Mouse (Mus musculus) 3T3-L1 (cell line): ENCODE results near the gene Galnt2.

Experiments
- DNase-seq: peaks from one replicate; pipeline ENCODE4 v3.0.0-alpha.2; 2015; ENCODE audit warnings: low read depth, low spot score

Galnt2 gene

DNA sequence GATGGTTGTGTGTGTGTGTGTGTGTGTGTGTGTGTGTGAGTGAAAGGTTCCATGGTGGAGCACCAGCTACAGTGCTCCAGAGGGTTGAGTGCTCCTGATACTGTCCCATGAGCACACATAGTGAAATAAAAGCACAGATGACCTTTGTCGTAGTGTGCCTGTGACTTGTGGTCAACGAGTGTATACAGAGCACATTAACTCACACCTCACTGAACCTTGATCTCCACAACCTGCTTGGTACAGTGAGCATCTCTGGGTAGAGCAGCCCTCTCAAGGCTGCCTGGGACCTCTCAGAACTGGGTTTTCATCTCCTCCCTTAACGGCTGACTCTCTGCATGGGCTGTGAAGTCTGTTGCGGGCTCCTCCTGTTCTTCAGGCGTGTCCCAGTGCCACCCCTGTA, 60.5 kb downstream of the Galnt2 start:
- no peak for DNase-seq

DNA sequence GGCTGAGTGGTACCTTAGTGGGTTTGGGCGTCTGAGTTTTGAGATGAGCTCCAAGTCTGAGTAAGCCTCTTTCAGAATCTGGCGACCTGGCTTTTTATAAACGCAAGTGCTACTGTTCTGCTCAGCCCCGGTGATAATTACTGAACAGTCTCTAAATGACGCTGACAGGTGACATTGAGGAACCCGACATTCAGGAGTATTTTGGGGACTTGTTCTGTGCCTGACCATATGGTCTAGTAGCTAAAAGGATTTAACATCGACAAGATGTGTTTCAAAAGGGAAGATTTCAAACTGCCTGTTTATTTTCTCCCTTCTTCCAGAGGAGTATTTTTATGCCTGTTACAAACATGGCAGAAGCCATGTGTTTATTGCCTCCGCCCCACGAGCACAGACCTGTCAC, 61.8 kb downstream of the Galnt2 start:
- DNase-seq, result no peak

DNA sequence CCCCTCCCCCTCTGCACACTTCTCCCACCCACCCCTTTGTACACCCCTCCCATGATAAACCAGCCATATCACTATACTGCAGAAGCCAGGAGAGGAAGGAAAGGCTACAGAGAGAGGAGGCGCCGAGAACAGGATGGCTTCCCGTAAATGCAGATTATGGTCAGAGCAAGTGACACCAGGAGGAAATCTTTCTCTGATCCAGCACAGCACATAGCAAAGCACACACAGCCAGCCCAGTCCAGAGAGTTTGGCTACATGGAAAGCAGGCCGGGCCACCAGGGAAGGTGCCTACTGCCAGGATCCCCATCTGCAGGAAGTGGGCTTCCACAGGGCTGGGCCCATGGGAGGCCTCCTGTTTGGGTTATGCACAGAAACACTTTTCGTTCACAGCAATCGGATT, 63.2 kb downstream of the Galnt2 start:
- no peak for DNase-seq

DNA sequence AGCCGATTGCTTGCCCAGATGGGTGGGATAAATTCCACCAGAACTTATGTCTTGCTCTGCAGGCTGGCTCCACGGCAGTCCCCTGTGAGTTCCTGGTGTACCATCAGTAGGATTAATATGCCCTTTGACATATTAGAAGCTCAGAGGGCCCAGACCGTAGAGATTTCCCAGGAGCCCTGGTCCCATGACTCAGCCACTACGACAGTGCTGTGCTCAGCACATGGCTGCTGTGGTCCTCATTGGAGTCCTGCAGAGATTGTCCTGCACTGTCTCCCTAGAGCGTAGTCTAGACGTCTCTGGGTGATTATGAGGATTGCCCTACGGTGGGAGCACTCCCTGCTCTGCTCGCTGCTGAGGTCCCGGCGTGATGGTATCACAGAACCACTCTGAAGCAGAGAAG, 63.7 kb downstream of the Galnt2 start:
- peak; percentile 50 for DNase-seq

DNA sequence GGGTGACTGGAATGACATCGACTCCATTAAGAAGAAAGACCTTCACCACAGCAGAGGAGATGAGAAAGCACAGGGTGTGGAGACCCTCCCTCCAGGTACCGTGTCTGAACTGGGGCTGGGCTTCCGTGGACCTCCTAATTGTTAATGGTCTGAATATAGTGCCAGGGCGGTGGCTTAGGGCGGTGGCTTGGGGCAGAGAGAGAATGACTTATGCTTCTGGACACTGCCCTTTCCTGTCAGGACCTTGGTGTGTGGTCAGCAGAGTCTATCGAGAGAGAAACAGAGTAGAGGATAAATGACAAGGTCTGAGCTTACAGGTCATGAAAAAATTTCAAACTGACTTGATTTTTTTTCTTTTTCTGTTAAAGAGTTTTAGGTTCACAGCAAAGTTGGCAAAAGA, 64.2 kb downstream of the Galnt2 start:
- peak; percentile 27 for DNase-seq

DNA sequence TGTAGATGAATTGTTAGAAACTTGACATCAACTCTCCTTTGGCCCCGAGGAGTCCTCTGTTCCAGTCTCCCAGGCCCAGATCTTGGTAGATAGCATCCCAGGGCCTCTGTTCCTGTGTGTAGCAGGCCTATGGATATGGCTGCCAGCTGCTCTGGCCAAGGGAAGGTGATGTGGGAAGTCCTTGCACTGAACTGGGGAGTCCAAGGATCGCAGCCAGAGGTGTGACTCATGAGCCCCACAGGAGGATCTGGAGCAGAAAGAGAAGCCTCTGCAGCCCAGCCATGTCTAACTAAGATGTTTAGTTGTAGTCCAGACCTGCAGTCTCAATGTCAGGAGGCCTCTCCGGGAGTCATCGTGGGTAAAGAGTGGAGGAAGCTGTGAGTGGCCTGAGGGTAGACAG, 70.3 kb downstream of the Galnt2 start:
- DNase-seq, result peak; percentile 83

DNA sequence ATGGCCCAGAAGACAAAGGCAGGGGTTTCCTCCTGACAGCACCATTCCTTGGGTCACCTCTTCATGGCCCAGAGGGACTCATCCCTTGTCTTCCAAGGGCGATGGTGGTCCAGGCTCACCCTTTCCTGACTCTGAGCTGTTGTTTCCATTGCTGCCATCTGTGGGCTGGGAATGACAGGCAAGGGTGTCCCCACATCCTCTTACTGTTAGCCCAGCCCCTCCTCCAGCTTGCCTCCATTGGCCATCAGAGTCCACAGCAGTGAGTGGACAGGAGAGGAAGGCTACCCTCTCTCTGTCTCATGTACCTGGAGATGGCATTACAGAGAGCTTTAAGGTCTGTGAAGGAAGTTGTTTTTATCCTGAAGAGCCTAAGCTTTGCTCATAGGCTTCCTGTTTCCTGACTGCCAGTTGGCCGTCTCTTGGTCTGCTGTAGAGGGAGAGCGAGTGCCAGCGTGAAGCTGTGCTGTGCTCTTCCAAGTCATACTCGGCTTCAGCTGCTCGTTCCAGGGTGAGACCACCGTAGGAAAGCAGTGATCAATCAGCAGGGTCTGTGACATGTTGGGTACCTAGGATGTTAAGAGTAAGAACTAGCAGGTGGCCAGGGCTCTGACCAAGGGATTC, 70.9 kb downstream of the Galnt2 start:
- no peak for DNase-seq

DNA sequence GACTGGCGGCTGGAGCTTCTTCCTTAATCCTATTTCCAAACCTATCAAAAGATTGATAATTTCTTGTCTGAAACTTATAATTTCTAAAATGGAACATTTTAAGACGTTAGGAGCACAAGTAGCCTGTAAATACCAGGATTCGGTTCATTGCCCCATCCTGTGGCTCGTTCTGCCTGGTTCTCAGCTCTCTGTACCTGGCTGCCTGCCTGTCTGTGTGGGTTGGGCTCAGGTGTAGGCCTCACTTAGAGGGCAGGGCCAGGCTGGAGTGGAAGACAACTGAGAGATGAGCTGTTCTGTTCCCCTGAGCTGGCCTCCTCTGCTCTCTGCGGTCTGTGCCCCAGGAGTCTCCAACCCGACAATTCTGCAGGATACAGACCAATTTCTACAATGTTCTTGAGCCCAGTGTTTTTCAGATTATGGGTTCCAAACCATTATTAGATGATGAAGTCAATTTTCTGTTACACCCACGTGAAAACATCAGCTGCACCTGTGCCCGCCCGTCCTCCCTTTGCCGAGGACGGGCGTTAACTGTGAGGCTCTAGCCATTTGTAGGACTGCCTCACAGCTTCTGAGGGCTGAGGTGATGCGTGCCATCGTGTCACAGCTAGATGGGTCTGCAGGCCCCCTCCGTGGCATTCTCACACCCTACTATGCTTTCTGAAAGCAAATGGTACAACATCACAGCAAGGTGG, 72.2 kb downstream of the Galnt2 start:
- DNase-seq, result no peak

DNA sequence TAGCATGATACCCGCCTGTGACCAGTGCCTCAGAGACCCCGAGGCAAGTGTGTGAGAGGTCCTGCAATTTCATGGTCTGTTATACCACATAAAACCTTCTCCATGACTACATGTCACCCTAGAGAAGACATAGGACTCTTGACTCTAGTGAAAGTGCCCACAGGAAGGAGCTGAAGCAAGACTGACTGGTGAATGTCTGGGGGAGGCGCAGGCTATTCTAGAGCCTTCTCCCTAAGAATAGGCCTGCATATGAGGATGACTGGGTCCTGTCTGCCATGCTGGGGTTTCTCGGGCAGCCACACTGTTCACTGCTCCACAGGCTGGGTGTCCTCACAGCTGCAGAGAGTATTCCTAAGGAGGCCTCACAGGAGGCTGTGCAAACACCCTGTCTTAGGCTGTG, 73.0 kb downstream of the Galnt2 start:
- no peak for DNase-seq

DNA sequence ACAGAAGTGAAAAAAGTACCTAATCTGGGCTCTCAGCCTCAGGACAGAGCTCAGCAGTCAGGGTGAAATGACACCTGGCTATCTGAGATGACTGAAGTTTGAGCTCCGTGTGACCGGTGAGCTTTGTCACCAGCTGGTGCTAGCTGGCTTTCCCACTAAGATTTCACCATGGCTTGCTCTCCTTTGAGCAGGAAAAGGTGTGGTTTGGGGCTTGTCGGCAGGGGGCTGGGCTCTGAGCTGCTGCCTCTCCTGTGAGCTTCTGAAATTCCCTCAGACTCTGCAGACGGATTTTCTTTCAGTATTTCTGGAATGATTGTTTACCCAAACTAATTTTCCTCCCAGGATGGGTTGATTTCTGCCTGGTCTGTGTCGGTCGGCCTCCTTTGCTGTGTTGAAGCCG, 75.4 kb downstream of the Galnt2 start:
- no peak for DNase-seq

DNA sequence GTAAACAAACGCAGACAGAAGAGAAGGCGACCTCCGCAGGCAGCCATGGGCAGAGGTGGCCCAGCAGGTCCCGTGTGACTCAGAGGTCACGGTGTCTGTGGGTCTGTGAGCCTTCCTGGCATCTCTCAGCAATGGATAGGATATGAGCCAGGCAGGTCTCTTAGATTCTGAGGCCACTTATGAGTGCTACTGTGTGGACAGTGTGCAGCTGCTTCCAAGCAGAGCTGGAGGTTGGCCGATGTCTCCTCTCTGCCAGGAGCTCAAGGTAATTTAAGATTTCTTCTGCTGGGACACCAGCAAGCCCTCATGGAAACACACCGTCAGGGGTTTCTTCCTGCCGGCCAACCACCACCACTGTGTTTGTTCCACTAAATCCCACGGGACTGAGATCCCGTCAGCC, 76.5 kb downstream of the Galnt2 start:
- DNase-seq, result no peak

DNA sequence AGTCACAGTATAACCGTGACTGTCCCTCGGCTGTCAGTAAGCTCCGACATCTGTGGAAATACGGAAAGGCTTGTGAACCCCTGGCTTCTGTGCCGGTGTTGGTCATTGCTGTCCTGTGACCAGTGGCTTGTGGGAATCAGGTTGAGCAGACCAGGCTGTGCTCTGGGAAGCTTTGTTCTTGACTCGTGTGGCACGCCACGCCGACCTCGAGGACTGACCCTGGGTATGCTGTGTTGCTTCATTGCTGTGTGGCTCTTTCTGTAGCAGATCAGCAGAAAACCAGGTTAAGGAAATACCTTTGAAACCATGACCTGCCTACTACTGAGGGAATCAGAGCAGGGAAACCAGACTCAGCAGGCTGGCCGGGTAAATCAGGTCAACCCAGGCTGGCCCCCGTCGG, 79.3 kb downstream of the Galnt2 start:
- DNase-seq, result no peak

DNA sequence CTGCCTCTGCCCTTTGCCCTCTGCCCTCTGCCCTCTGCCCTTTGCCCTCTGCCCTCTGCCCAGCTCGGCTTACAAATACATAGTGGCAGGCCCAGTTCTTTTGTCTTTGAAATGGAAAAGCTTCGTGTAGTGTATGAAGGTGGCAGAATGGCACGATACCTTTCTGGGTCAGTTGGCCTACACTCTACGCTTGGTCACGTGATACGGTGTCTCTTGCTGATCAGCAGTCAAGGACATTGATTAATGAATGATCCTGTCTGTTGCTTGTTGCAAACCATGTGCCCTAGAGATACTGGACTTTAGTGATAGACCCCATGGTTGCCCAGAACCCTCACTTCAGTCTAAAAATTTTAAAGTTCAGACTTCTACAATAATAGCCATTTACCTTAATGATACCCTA, 79.9 kb downstream of the Galnt2 start:
- DNase-seq, result no peak

DNA sequence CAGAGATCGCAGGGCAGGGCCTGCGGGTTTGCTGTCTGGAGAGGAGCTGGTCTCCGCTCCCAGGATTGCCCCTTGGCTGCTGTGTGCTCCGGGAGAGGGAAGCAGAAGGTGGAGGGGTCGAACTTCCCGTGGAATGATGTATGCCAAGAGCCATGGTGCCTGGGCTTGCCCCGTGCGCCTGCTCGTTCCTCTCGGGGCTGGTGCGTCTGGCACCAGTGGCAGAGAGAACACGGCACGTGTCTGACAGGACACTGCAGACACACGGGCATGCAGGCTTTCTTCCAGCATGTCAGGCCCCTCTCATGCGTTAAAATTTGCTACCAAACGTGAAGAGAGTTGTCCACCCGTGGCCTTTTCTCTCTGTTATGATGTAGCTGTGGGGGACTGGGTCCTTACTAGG, 80.5 kb downstream of the Galnt2 start:
- no peak for DNase-seq

DNA sequence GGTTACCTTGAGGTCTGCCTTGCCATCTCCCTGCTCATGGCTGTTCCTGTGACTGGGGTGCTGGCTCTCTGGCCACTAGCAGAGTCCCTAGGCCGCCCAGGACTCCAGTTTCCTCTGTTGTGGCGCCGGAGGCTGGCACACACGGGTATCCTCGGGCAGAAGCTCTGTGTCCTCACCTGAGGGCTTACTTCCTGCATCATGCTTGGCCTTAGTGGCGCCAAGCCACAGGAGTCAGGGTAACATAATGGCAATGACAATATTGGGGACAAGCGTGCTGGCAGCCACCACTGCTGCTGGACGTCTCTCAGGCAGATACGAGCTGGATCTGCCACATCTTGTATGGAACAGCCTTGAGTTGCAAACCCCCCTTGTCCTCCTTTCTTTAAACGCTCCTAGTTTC, 81.0 kb downstream of the Galnt2 start:
- no peak for DNase-seq

DNA sequence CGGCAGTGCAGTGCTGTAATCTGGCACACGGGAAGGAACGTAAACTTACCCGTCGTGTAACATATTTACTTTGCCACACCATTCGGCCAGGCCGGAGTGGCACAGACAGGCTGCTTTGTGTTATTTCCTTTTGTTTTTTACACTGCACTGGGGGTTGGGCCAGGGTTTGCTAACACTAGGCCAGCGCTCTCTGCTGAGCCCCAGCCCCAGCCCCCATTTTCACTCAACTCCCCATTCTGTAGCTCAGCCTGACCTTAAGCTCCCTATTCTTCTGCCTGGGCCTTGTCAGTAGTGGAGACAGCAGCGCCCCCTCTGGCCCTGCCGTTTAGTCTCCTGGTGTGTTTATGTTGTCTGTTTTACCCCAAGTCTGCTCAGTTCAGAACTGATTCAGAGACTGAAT, 83.6 kb downstream of the Galnt2 start:
- DNase-seq, result no peak

DNA sequence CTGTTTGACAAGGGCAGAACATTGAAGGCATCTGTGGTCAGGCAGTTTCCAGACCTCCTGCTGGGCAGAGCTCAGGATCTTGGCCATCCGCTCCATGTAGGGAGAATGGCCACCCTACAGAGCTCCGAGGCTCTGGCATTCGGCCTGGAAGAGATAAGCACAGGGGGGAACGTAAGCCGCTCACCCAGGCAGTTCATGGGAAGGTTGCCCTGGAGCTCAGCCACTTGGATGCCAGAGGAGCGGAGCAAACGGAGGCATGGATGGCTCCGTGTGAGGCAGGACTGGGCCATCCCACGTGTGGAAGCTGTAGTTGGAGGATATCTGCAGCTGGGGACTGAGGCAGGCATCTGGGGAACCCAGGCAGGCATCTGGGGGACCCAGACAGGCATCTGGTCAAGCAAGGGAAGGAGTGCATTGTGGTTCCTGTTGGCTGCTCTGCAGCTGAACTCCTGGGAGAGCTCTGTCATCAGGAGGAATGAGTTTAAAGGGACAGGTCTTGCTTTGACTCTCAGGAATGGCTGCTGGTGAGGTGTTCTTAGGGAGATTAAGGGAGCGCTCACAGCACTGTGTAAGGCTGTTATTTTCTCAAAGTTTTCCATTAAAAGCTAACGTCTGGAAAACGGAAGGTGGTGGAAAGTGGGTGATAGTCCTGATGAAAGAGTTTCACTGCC, 85.4 kb downstream of the Galnt2 start:
- peak; percentile 53 for DNase-seq

DNA sequence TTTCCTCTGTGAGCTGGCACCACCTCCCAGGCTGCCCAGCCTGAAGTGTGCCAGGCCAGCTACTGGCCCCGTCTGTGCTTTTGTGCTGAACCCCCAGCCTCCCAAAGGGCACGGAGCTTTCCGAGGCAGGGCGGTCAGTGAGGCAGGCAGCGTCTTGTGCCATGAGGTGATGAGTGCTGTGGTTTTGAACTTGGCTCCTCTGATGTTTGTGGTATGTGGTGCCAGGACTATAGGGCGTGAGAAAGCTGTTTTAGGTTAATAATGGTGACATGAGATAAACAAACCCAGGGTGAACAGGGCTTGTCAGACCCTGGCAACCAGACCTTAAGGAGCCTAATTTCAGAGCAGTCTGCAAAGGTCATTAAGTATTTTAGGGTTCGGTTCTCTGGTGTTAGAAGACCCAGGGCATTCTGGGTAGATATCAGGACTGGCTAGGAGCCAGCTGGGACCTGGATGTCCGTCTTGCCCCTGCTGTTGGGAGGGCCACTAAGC, 86.0 kb downstream of the Galnt2 start:
- DNase-seq, result peak; percentile 68

DNA sequence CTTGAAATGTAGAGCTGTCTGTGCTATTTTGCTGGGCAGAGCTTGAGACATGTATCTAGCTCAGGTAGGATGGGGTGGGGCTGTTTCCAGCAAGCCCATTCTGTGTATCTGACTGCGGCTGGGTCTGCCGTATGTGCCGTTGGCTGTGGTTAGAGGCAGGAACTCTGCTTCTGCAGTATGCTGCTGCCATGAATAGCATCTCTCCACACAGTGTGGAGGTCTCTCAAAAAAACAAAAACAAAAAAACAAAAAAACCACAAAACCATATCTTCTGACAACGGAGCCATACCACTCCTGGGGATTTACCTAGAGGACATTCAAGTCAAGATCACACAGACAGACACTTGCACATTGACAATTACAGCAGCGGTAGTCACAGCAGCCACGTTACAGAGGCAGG, 86.6 kb downstream of the Galnt2 start:
- no peak for DNase-seq

DNA sequence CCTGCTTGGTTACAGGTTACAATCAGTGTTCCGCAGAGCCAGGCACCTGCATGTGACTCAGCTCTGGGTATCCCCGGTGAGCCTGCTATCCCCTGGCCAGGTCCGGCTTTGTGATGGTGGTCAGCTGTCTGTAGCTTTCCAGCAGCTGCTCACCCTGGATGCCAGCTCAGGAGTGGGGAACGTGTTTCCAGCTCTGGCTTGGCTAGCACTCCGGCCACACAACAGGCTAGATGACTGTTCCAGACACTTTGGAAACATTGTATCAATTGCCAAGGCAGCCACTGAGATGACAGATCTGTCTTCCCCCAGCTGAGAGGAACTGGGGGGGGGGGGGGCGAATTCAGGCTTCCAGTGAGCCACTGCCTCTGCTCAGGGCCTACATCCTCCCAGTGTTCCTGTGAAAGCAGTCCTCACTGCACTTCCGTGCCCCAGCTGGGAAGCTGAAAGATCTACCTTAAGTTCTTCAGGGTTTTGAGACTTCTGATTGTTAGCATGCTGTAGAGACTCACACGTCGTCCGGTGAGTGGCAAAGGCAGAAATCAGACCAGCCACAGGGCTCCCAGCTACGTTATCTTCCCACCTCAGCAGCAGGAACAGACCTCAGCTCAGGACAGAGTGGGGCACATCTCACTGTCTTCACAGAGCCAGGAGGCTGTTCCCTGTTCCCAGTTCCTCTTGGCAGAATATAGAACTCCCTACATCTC, 87.6 kb downstream of the Galnt2 start:
- DNase-seq, result peak; percentile 7

DNA sequence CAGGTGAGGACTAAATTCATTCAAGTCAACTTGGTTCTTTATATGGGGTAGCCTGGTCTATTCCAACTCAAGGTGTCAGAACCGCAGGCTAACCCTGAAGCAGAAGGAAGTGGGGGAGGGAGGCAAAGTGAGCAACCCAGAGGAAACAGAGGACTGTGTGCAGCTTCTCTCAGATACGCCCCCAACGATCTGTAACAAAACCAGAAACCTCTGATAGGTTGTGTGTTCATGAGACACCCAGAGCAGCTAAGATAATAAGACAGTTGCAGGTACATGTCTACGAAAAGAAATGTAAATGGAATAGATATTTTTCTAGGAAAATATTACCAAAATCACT, 88.1 kb downstream of the Galnt2 start:
- DNase-seq, result no peak

DNA sequence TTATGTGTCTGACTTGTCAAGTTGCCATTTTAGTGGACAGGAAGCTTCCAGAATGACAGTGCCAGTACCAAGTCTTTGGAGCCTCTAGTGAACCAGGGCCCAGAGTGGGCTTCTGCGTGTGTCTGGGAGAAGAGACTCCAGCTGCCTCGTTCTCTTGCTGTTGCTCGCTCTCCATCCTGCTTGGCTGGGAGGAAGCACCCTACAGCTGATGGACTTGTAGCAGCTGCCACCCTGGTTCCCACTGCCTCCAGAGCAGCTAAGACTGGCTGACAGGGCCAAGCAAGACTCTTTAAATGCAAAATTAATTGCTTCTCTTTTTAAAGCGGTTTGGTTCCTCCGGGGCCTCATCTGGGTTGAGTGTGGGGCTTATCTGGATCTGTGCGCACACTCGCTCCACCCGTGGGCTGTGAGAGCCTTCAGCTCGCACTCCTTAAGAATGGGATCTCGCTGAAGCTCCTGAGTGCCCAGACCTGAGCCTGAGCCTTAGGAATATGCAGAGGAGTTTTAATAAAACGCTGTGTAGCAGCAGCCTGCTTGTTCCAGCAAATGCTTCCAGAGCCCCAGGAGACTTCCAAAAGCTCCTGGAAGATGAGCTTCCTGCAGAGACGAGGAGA, 90.1 kb downstream of the Galnt2 start:
- no peak for DNase-seq
